Mouse (Mus musculus): ENCODE data around the gene Abi1. TPM values are rescaled to one million over a fixed set of nuclear protein-coding genes. Genes with fewer than 3 reads are reported as not detected.
"Not testable (repeated sequence)": the region's sequence is repeated elsewhere in the genome, so short reads cannot be mapped to it uniquely, and the experiment has no call there.

Gene Abi1
- polyA plus RNA-seq, 1 experiment: 53.1 TPM

DNA sequence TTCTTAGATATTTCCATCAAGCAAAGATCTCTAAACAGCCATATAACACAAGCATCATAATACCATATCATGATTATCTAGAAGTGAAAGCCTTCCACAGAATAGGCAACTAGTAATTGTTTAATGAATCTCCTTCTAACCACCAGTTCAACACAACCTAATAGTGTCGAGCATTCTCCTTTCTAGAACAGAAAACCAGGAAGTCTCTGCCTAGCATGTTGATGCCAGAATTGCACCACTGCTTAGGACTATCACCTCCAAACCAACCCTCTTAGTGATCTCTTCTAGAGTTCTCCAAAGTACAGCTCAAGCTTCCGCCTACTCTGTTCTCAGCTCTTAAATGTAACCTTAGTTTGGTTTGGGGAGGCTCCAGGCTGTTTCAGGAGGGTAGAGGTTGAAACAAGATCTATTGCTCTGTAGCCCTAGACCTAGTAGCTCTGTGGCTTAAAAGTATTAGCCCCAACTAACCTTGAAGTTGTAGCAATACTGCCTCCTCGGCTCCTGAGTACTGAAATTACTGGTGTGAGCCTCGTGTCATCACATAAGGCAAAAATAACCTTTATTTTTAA lies 16.2 kb downstream of the Abi1 start:
- no peak overlapping the region for H3K4me3 ChIP-seq (replicated peaks; ENCODE audit: control insufficient read depth, low read depth, low read length)
- no peak for TF ChIP-seq CTCF (IDR thresholded peaks at IDR 0.05; ENCODE audit: control insufficient read depth, insufficient read depth, low read length)
- no peak for TF ChIP-seq POLR2A (IDR thresholded peaks at IDR 0.05; ENCODE audit: borderline replicate concordance, control insufficient read depth, low read depth, low read length)
- no peak overlapping the region for H3K27ac ChIP-seq (ENCODE audit: control insufficient read depth, insufficient read depth, low read depth, low read length, poor library complexity)
- WGBS: 63% methylated on average over 4 of the region's 4 CpGs
- peaks cover 1% of the 10 kb centered on the region for H3K4me1 ChIP-seq (ENCODE audit: control insufficient read depth, insufficient read depth, low read length)

DNA sequence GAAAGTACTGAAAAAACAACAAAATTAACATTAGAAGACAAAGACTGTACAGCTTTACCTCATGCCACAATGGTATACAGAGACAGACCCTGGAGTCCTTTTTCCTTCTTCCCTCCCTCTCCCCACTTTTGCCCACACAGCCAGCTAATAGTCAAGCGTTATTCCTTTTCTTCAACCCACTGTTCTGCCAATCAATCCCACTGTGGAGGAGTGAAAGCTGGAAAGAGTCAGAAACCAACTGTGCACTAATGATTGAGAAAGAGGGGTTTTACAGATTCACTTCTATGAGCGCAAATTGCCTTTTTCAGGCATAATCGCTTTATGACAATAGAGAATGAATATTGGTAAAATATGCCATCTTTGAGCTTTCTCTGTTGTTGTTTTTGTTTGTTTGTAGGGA lies 17.0 kb downstream of the Abi1 start:
- H3K27ac ChIP-seq (ENCODE audit: control insufficient read depth, insufficient read depth, low read depth, low read length, poor library complexity): no peak overlapping the region
- 90% methylated on average over 3 of the region's 3 CpGs for WGBS
- no peak overlapping the region for H3K4me3 ChIP-seq (replicated peaks; ENCODE audit: control insufficient read depth, low read depth, low read length)
- TF ChIP-seq POLR2A (IDR thresholded peaks at IDR 0.05; ENCODE audit: borderline replicate concordance, control insufficient read depth, low read depth, low read length) (no peak), CTCF (IDR thresholded peaks at IDR 0.05; ENCODE audit: control insufficient read depth, insufficient read depth, low read length) (no peak)
- H3K4me1 ChIP-seq (ENCODE audit: control insufficient read depth, insufficient read depth, low read length): peaks cover 1% of the 10 kb centered on the region

- 26% methylated on average over 4 of the region's 4 CpGs for WGBS
- H3K4me3 ChIP-seq (replicated peaks; ENCODE audit: control insufficient read depth, low read depth, low read length): no peak overlapping the region
- H3K4me1 ChIP-seq (ENCODE audit: control insufficient read depth, insufficient read depth, low read length): peaks cover 1% of the 10 kb centered on the region; the same call in 1 of the 2 replicates
- TF ChIP-seq CTCF (IDR thresholded peaks at IDR 0.05; ENCODE audit: control insufficient read depth, insufficient read depth, low read length) (no peak), POLR2A (IDR thresholded peaks at IDR 0.05; ENCODE audit: borderline replicate concordance, control insufficient read depth, low read depth, low read length) (no peak)
- H3K27ac ChIP-seq (ENCODE audit: control insufficient read depth, insufficient read depth, low read depth, low read length, poor library complexity): no peak overlapping the region
These were observed 18.3 kb downstream of the Abi1 start for GRCm38 (mm10) chr2:23021721-23022120.

GRCm38 (mm10) chr2:23021320-23021719 lies 18.7 kb downstream of the Abi1 start:
- 75% methylated on average over 4 of the region's 4 CpGs for WGBS
- H3K4me3 ChIP-seq (replicated peaks; ENCODE audit: control insufficient read depth, low read depth, low read length): no peak overlapping the region
- peaks cover 1% of the 10 kb centered on the region; the same call in 1 of the 2 replicates for H3K4me1 ChIP-seq (ENCODE audit: control insufficient read depth, insufficient read depth, low read length)
- no peak for TF ChIP-seq CTCF (IDR thresholded peaks at IDR 0.05; ENCODE audit: control insufficient read depth, insufficient read depth, low read length)
- no peak for TF ChIP-seq POLR2A (IDR thresholded peaks at IDR 0.05; ENCODE audit: borderline replicate concordance, control insufficient read depth, low read depth, low read length)
- H3K27ac ChIP-seq (ENCODE audit: control insufficient read depth, insufficient read depth, low read depth, low read length, poor library complexity): no peak overlapping the region

DNA sequence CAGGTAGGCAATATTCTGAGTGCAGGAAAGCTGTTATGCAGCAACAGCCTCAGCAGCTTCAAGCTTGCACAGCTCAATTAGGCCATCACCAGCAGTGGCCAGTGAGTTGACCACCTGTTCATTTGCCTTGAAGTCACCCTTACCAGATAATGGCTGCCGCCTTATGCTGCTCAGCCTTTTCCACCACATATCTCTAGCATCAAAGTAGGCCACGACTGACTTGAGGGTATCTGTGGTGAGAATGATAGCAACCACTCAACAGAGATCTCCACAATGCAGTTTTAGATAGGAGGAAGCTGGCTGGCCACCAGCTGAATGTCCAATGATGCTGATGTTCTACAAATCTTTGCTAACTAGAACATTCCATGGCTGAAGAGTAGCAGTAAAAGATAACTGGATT lies 20.9 kb downstream of the Abi1 start:
- H3K4me3 ChIP-seq (replicated peaks; ENCODE audit: control insufficient read depth, low read depth, low read length): no peak overlapping the region
- 58% methylated on average over 2 of the region's 2 CpGs for WGBS
- peaks cover 1% of the 10 kb centered on the region; the same call in 1 of the 2 replicates for H3K4me1 ChIP-seq (ENCODE audit: control insufficient read depth, insufficient read depth, low read length)
- no peak for TF ChIP-seq POLR2A (IDR thresholded peaks at IDR 0.05; ENCODE audit: borderline replicate concordance, control insufficient read depth, low read depth, low read length)
- no peak for TF ChIP-seq CTCF (IDR thresholded peaks at IDR 0.05; ENCODE audit: control insufficient read depth, insufficient read depth, low read length)
- H3K27ac ChIP-seq (ENCODE audit: control insufficient read depth, insufficient read depth, low read depth, low read length, poor library complexity): no peak overlapping the region

DNA sequence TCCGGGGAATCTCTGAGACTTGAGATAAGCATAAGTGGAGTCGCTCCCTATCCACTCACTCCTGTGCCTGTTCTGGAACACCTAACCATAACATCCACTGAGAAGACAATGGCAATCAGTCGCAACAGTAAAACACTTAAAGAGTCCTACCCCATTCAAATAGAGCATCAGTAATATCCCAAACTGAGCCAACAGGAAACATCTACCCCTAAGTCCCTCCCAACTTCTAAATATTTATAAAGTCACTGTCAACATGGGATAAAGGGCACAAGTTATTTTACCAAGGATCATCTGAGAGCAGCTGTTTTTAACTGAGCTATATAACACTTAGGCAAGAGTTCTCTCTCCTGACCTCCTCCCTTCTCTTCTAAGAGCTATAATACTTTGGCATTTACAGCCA lies 23.9 kb downstream of the Abi1 start:
- no peak overlapping the region for H3K27ac ChIP-seq (ENCODE audit: control insufficient read depth, insufficient read depth, low read depth, low read length, poor library complexity)
- 86% methylated on average over 3 of the region's 3 CpGs for WGBS
- no peak for TF ChIP-seq CTCF (IDR thresholded peaks at IDR 0.05; ENCODE audit: control insufficient read depth, insufficient read depth, low read length)
- TF ChIP-seq POLR2A (IDR thresholded peaks at IDR 0.05; ENCODE audit: borderline replicate concordance, control insufficient read depth, low read depth, low read length): no peak
- no peak overlapping the region for H3K4me3 ChIP-seq (replicated peaks; ENCODE audit: control insufficient read depth, low read depth, low read length)
- no peaks in the 10 kb centered on the region; the same call in 1 of the 2 replicates for H3K4me1 ChIP-seq (ENCODE audit: control insufficient read depth, insufficient read depth, low read length)

DNA sequence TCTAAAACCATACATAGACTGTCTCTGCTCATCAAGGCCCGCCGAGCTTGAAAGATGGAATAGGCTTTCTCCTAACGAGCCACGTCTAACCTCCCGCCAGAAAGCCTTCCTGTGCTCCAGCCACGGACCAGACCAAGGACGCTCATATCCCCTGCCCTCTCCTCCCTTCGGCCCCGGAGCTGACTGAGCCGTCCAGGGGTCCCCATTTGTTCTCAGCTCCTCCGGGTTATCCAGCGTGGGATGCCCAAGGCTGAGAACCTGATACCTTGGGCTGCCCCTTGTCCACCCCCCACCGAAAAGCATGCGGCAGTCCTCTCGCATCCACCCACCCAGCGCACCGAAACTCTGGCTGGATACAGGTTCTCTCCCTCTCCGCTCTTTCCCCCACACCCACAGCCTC lies 24.7 kb downstream of the Abi1 start:
- Histone ChIP-seq H3K4me1 (ENCODE audit: control insufficient read depth, insufficient read depth, low read length) (no peaks in the 10 kb centered on the region; the same call in 1 of the 2 replicates), H3K4me3 (replicated peaks; ENCODE audit: control insufficient read depth, low read depth, low read length) (no peak overlapping the region), H3K27ac (ENCODE audit: control insufficient read depth, insufficient read depth, low read depth, low read length, poor library complexity) (no peak overlapping the region)
- 86% methylated on average over 18 of the region's 18 CpGs for WGBS
- no peak for TF ChIP-seq CTCF (IDR thresholded peaks at IDR 0.05; ENCODE audit: control insufficient read depth, insufficient read depth, low read length)
- no peak for TF ChIP-seq POLR2A (IDR thresholded peaks at IDR 0.05; ENCODE audit: borderline replicate concordance, control insufficient read depth, low read depth, low read length)

DNA sequence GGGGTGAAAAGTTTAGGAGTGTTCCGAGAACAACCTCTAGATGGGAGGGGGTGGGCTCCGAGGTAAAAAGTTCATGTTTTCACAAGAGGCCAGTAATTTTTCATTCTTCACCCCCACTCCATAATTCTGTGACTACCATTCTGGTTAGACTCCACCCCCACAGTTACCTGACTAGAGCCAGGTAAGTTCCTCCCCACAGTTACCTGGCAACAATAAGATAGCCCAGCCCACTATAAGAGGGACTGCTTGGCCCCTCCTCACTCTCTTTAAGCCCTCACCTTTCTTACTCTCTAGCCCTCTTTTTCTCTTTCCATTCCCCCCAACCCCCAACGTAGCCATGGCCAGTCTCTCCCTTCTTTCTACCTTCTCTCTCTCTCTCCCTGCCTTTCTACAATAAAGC lies 25.1 kb downstream of the Abi1 start:
- H3K27ac ChIP-seq (ENCODE audit: control insufficient read depth, insufficient read depth, low read depth, low read length, poor library complexity); H3K4me1 ChIP-seq (ENCODE audit: control insufficient read depth, insufficient read depth, low read length); H3K4me3 ChIP-seq (replicated peaks; ENCODE audit: control insufficient read depth, low read depth, low read length): not testable (repeated sequence)
- WGBS: 62% methylated on average over 2 of the region's 3 CpGs

GRCm38 (mm10) chr2:23008256-23008655 lies 31.8 kb downstream of the Abi1 start:
- no peak for TF ChIP-seq CTCF (IDR thresholded peaks at IDR 0.05; ENCODE audit: control insufficient read depth, insufficient read depth, low read length)
- no peak for TF ChIP-seq POLR2A (IDR thresholded peaks at IDR 0.05; ENCODE audit: borderline replicate concordance, control insufficient read depth, low read depth, low read length)
- H3K4me3 ChIP-seq (replicated peaks; ENCODE audit: control insufficient read depth, low read depth, low read length): no peak overlapping the region
- 93% methylated on average over 1 of the region's 1 CpGs for WGBS
- H3K27ac ChIP-seq (ENCODE audit: control insufficient read depth, insufficient read depth, low read depth, low read length, poor library complexity): no peak overlapping the region
- H3K4me1 ChIP-seq (ENCODE audit: control insufficient read depth, insufficient read depth, low read length): no peaks in the 10 kb centered on the region; the same call in 1 of the 2 replicates
